Mouse (Mus musculus): ENCODE data around the gene Nrbf2.

GRCm38 (mm10) chr10:67281852-67282251 is 3.3 kb downstream of the Nrbf2 start:
- TF ChIP-seq CTCF (IDR thresholded peaks at IDR 0.05; ENCODE audit: control insufficient read depth, insufficient read depth, low read length) = no peak
- TF ChIP-seq POLR2A (IDR thresholded peaks at IDR 0.05; ENCODE audit: borderline replicate concordance, control insufficient read depth, low read depth, low read length) = no peak
